32 mouse cellular contexts compared by ENCODE assay signal in genomic region chr19:10317795-10318194, GRCm38 (mm10). TPM values are rescaled to one million over a fixed set of nuclear protein-coding genes. Genes with fewer than 3 reads are reported as not detected.
A peak's percentile ranks its signal among the peaks of the same experiment; 100 is the strongest.
DNase-seq lines count a peak whose midpoint lies in the region; ATAC-seq and TF ChIP-seq lines count a peak whose summit lies in the region.
"Had no signal": no experiment of that assay in that cellular context is flagged by ENCODE, and none has a peak within 500 bp of the region (broad histone marks: within the 10 kb centered on the region; RNA-seq: fewer than 3 reads in every experiment).

No protein-coding gene starts in this region.

- H3K9ac ChIP-seq in kidney, embryonic 15.5 days, result no peak overlapping the region
- no peak overlapping the region for H3K9ac ChIP-seq in lung, embryonic 14.5 days
- H3K9ac ChIP-seq: heart, embryonic 12.5 days; hindbrain, embryonic 15.5 days; limb, embryonic 15.5 days; liver, embryonic 15.5 days had no signal

- DNase-seq in kidney, postnatal 4 days, result no peak
- peak; percentile 38 for DNase-seq in lung, embryonic 14.5 days
- DNase-seq in lung, adult 2 months, result no peak
- no peak for DNase-seq in thymus, adult 2 months
- DNase-seq: adrenal gland, postnatal 14 days; cerebellum, adult 18-20 months; cerebellum, postnatal 10 days; gastrocnemius, adult 2 months; gastrocnemius, postnatal 36 days; heart, adult 2 months; heart, postnatal 10 days; kidney, adult 18-20 months; kidney, postnatal 36 days; right cerebral cortex, postnatal 4 days; thymus, adult 18-20 months; thymus, postnatal 36 days had no signal

- no peak overlapping the region for H3K4me3 ChIP-seq in kidney, embryonic 15.5 days (replicated peaks)
- H3K4me3 ChIP-seq in lung, embryonic 14.5 days (ENCODE audit: low read depth, low read length), result no peak overlapping the region
- H3K4me3 ChIP-seq in lung, adult 2 months (replicated peaks; ENCODE audit: extremely low read depth, low read depth, low read length), result no peak overlapping the region
- H3K4me3 ChIP-seq in brown adipose tissue, adult 24 weeks (ENCODE audit: insufficient read depth, low read depth, low read length), result no peak overlapping the region
- no peak overlapping the region for H3K4me3 ChIP-seq in thymus, adult 2 months (ENCODE audit: control insufficient read depth, insufficient read depth, low read length)
- H3K4me3 ChIP-seq: erythroblast, embryonic 14.5 days; gastrocnemius, adult 2 months; heart, adult 2 months; heart, embryonic 12.5 days; hindbrain, embryonic 10.5 days; hindbrain, embryonic 15.5 days; limb, embryonic 15.5 days; liver, embryonic 15.5 days; midbrain, embryonic 10.5 days had no signal

- WGBS in kidney, embryonic 15.5 days, result 45% methylated on average over 4 of the region's 4 CpGs
- WGBS in lung, embryonic 14.5 days, result 58% methylated on average over 4 of the region's 4 CpGs
- WGBS in lung, adult 2 months, result 34% methylated on average over 4 of the region's 4 CpGs
- WGBS in thymus, adult 2 months, result 33% methylated on average over 4 of the region's 4 CpGs

- no peaks in the 10 kb centered on the region for H3K36me3 ChIP-seq in kidney, embryonic 15.5 days
- no peaks in the 10 kb centered on the region for H3K36me3 ChIP-seq in lung, embryonic 14.5 days (ENCODE audit: insufficient read depth)
- H3K36me3 ChIP-seq in thymus, adult 2 months (ENCODE audit: control insufficient read depth, insufficient read depth, low read length), result no peaks in the 10 kb centered on the region
- H3K36me3 ChIP-seq: heart, embryonic 12.5 days; hindbrain, embryonic 10.5 days; hindbrain, embryonic 15.5 days; limb, embryonic 15.5 days; liver, embryonic 15.5 days; midbrain, embryonic 10.5 days had no signal

- peak; percentile 24; the same call in 1 of the 2 replicates for ATAC-seq in kidney, embryonic 15.5 days (replicated peaks; ENCODE audit: low FRiP score)
- ATAC-seq in lung, embryonic 14.5 days (ENCODE audit: insufficient read depth), result 0 out of 2 replicates have a peak, but pooled peaks have one; percentile 38
- peak; percentile 30; the same call in 1 of the 2 replicates for ATAC-seq in megakaryocyte, adult 5-6 weeks (ENCODE audit: poor library complexity, severe bottlenecking)
- ATAC-seq: CD4-positive, CD25-positive, alpha-beta regulatory T cell, adult 4 months; forebrain, embryonic 16.5 days; inflammation-experienced regulatory T-cells, adult 6 months; midbrain, embryonic 16.5 days had no signal

- no peak for TF ChIP-seq POLR2A in lung, adult 2 months (IDR thresholded peaks at IDR 0.05; ENCODE audit: borderline replicate concordance, extremely low read depth, low read depth, low read length)
- no peak for TF ChIP-seq POLR2A in thymus, adult 2 months (IDR thresholded peaks at IDR 0.05; ENCODE audit: control insufficient read depth, extremely low read depth, insufficient read depth, low read length, poor library complexity)

- no peaks in the 10 kb centered on the region for H3K9me3 ChIP-seq in kidney, embryonic 15.5 days (replicated peaks)
- H3K9me3 ChIP-seq in lung, embryonic 14.5 days (ENCODE audit: low read depth, low read length), result no peaks in the 10 kb centered on the region
- H3K9me3 ChIP-seq: heart, embryonic 12.5 days; hindbrain, embryonic 10.5 days; hindbrain, embryonic 15.5 days; limb, embryonic 15.5 days; liver, embryonic 15.5 days; midbrain, embryonic 10.5 days had no signal

- no peaks in the 10 kb centered on the region for H3K27me3 ChIP-seq in kidney, embryonic 15.5 days
- no peaks in the 10 kb centered on the region for H3K27me3 ChIP-seq in lung, embryonic 14.5 days (ENCODE audit: insufficient read depth, low read length)
- no peaks in the 10 kb centered on the region for H3K27me3 ChIP-seq in thymus, adult 2 months (ENCODE audit: control insufficient read depth, insufficient read depth, low read length)
- H3K27me3 ChIP-seq: hindbrain, embryonic 15.5 days; limb, embryonic 15.5 days had no signal

- no peak overlapping the region for H3K4me2 ChIP-seq in kidney, embryonic 15.5 days
- H3K4me2 ChIP-seq in lung, embryonic 14.5 days, result no peak overlapping the region
- H3K4me2 ChIP-seq: heart, embryonic 12.5 days; hindbrain, embryonic 15.5 days; limb, embryonic 15.5 days; liver, embryonic 15.5 days had no signal

- no peak for TF ChIP-seq CTCF in lung, embryonic 14.5 days (IDR thresholded peaks at IDR 0.05; ENCODE audit: low read depth)
- TF ChIP-seq CTCF in lung, adult 2 months (IDR thresholded peaks at IDR 0.05; ENCODE audit: insufficient read depth, low read length), result no peak
- no peak for TF ChIP-seq CTCF in thymus, adult 2 months (IDR thresholded peaks at IDR 0.05; ENCODE audit: borderline replicate concordance, control insufficient read depth, extremely low read depth, insufficient read depth, low read length, poor library complexity)

- H3K4me1 ChIP-seq in kidney, embryonic 15.5 days, result peaks cover 10% of the 10 kb centered on the region
- H3K4me1 ChIP-seq in lung, embryonic 14.5 days (ENCODE audit: insufficient read depth), result no peaks in the 10 kb centered on the region
- H3K4me1 ChIP-seq in lung, adult 2 months (ENCODE audit: control insufficient read depth, insufficient read depth, low read length), result peaks cover 5% of the 10 kb centered on the region; the same call in 1 of the 2 replicates
- H3K4me1 ChIP-seq in brown adipose tissue, adult 24 weeks (ENCODE audit: control insufficient read depth, insufficient read depth, insufficient read length, low read length), result peaks cover 7% of the 10 kb centered on the region; the same call in 1 of the 2 replicates
- no peaks in the 10 kb centered on the region for H3K4me1 ChIP-seq in thymus, adult 2 months (replicated peaks; ENCODE audit: control insufficient read depth, insufficient read depth, low read length)
- H3K4me1 ChIP-seq: heart, embryonic 12.5 days; hindbrain, embryonic 10.5 days; hindbrain, embryonic 15.5 days; liver, embryonic 15.5 days; midbrain, embryonic 10.5 days had no signal

- H3K27ac ChIP-seq in kidney, embryonic 15.5 days, result peak overlapping the region; percentile 45
- no peak overlapping the region for H3K27ac ChIP-seq in lung, embryonic 14.5 days (ENCODE audit: low read depth)
- peak overlapping the region; percentile 100 for H3K27ac ChIP-seq in brown adipose tissue, adult 24 weeks (replicated peaks; ENCODE audit: low read depth, low read length)
- no peak overlapping the region for H3K27ac ChIP-seq in thymus, adult 2 months (ENCODE audit: control insufficient read depth, insufficient read depth, low read length)
- H3K27ac ChIP-seq: gastrocnemius, adult 2 months; heart, adult 2 months; hindbrain, embryonic 10.5 days; hindbrain, embryonic 15.5 days; limb, embryonic 15.5 days; liver, embryonic 15.5 days; midbrain, embryonic 10.5 days; stomach, postnatal 0 days had no signal

RNA-seq across cellular contexts. Expression of gene Dagla, which starts 13.1 kb away (rescaled TPM):
- polyA plus RNA-seq in kidney, embryonic 15.5 days (2015; fragmentation: Nextera tagmentation; extraction: Ambion mirVana), result 3.1 and 3.7 TPM in 2 replicates
- 2.5 and 3.4 TPM in 2 replicates for polyA plus RNA-seq in lung, embryonic 14.5 days (2014; fragmentation: Nextera tagmentation; extraction: Ambion mirVana)
- polyA plus RNA-seq in lung, adult 2 months (2012; rRNA removed), result 15.3 TPM in 2 replicates
- polyA plus RNA-seq in brown adipose tissue, adult 24 weeks (2012; ENCODE audit: insufficient read depth, insufficient read length, missing spikeins), result 11.9 and 14.2 TPM in 2 replicates
- not detected in 2 replicates for total RNA-seq in megakaryocyte, adult 5-6 weeks (2015)
- total RNA-seq in megakaryocyte, adult 5-6 weeks (2017), result not detected in 2 replicates
- polyA plus RNA-seq in thymus, adult 2 months (2012; rRNA removed), result 3.0 and 3.2 TPM in 2 replicates
- total RNA-seq: common myeloid progenitor, adult 5-6 weeks had no signal
- polyA plus RNA-seq: CD4-positive, CD25-positive, alpha-beta regulatory T cell, adult 4 months had no signal

Comparison
In these comparisons a context has a peak if more than half of its experiments do, and no peak if none do; other contexts are left out.
1. H3K27ac ChIP-seq: peak in kidney, embryonic 15.5 days (single experiment) and brown adipose tissue, adult 24 weeks (single experiment); none in lung, embryonic 14.5 days (single experiment) and thymus, adult 2 months (single experiment).
2. Peak in every context shown above with its lines, with median percentiles within 50 percentile points of each other: ATAC-seq.